Mouse (Mus musculus) right cerebral cortex, postnatal 10 days (tissue): ENCODE data around the gene Ltbp1.

ENCODE experiments used
- DNase-seq, 2 experiments: peaks; one replicate each; pipeline ENCODE4 v3.0.0; 2021; ENCODE audit warnings: low spot score in 2 of 2

The Ltbp1 gene

GRCm38 (mm10) chr17:75056631-75057030 is 51.3 kb downstream of the Ltbp1 start:
- no peak for DNase-seq

- DNase-seq: no peak
These were observed 61.0 kb downstream of the Ltbp1 start for GRCm38 (mm10) chr17:75066340-75066739.

GRCm38 (mm10) chr17:75067314-75067713 is 61.9 kb downstream of the Ltbp1 start:
- no peak for DNase-seq

GRCm38 (mm10) chr17:75069232-75069631 is 63.9 kb downstream of the Ltbp1 start:
- DNase-seq: no peak

GRCm38 (mm10) chr17:75071174-75071573 is 65.8 kb downstream of the Ltbp1 start:
- no peak for DNase-seq

GRCm38 (mm10) chr17:75071749-75072148 is 66.4 kb downstream of the Ltbp1 start:
- no peak for DNase-seq

- DNase-seq: no peak
These were observed 68.5 kb downstream of the Ltbp1 start for GRCm38 (mm10) chr17:75073887-75074286.

GRCm38 (mm10) chr17:75074978-75075699 is 69.8 kb downstream of the Ltbp1 start:
- peak in 1 of 2 experiments; percentile 36 for DNase-seq

GRCm38 (mm10) chr17:75081401-75081800 is 76.0 kb downstream of the Ltbp1 start:
- no peak for DNase-seq

- peak; percentile 31 to 53 for DNase-seq
These were observed 77.1 kb downstream of the Ltbp1 start for GRCm38 (mm10) chr17:75082449-75082848.

GRCm38 (mm10) chr17:75087296-75087941 is 82.1 kb downstream of the Ltbp1 start:
- peak; percentile 36 to 43 for DNase-seq

GRCm38 (mm10) chr17:75088232-75088631 is 82.9 kb downstream of the Ltbp1 start:
- no peak for DNase-seq

GRCm38 (mm10) chr17:75088727-75089126 is 83.4 kb downstream of the Ltbp1 start:
- peak; percentile 80 to 84 for DNase-seq

GRCm38 (mm10) chr17:75090556-75090955 is 85.2 kb downstream of the Ltbp1 start:
- no peak for DNase-seq

- DNase-seq: no peak
These were observed 88.2 kb downstream of the Ltbp1 start for GRCm38 (mm10) chr17:75093563-75093962.

- DNase-seq: no peak
These were observed 89.2 kb downstream of the Ltbp1 start for GRCm38 (mm10) chr17:75094591-75094990.

GRCm38 (mm10) chr17:75096727-75097126 is 91.4 kb downstream of the Ltbp1 start:
- no peak for DNase-seq

- no peak for DNase-seq
These were observed 92.0 kb downstream of the Ltbp1 start for GRCm38 (mm10) chr17:75097367-75097766.

- DNase-seq: no peak
These were observed 95.8 kb downstream of the Ltbp1 start for GRCm38 (mm10) chr17:75101215-75101614.

GRCm38 (mm10) chr17:75101994-75102393 is 96.6 kb downstream of the Ltbp1 start:
- no peak for DNase-seq

GRCm38 (mm10) chr17:75107412-75107811 is 102.0 kb downstream of the Ltbp1 start:
- no peak for DNase-seq

- DNase-seq: no peak
These were observed 102.5 kb downstream of the Ltbp1 start for GRCm38 (mm10) chr17:75107879-75108278.

GRCm38 (mm10) chr17:75109081-75109716 is 103.8 kb downstream of the Ltbp1 start:
- no peak for DNase-seq
